Mouse (Mus musculus): ENCODE data around the gene Bcap29. TPM values are rescaled to one million over a fixed set of nuclear protein-coding genes. Genes with fewer than 3 reads are reported as not detected.
"Not testable (repeated sequence)": the region's sequence is repeated elsewhere in the genome, so short reads cannot be mapped to it uniquely, and the experiment has no call there.

Gene Bcap29
- total and polyA plus RNA-seq, 3 experiments = 31.4 to 128 (median 104) TPM

DNA sequence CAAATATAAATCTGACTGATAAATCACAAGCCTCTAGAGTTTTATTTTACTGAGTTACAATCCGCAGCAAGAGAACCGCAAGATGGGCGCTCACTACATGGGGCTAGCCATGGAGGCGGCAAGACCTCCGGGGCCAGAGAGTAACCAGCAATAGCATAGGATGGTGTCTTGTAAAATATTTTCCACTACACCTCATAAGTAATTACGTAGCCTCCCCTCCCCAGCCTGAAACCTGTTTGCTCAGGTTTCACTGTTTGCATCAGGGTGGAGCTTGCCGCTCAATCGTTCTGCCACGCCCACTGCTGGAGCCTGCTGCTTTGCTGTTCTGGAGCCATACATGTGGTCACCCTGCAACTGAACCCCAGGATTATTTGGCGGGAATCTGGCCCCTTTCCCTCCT lies 66.9 kb downstream of the Bcap29 start:
- H3K4me3 ChIP-seq (replicated peaks in 1 of 3; ENCODE audit: low read depth in 2 of 3, low read length in 2 of 3, poor library complexity in 1 of 3) = peak overlapping the region in 1 of 3 experiments; percentile 56
- H3K4me2 ChIP-seq (ENCODE audit: insufficient read depth, low read depth, poor library complexity, severe bottlenecking) = peak overlapping the region; percentile 93

DNA sequence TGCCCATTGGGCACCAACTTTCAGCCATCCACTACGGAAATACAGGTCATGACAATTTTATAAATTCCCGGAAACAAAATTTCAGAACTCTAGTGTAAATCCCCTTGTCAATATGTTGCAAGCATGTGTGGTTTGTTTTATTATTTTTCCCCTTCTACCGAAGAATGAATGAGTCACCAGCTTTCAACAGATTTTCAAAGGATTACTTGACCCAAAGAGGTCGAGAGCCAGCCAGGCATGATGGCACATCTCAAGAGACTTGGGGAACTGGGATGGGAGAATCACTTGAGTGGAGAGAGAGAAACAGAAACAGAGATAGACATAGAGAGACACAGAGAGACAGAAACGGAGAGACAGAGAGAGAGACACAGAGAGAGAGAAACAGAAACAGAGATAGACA lies 73.7 kb downstream of the Bcap29 start:
- DNase-seq (ENCODE audit: extremely low read depth) = no peak
- Histone ChIP-seq H3K4me2 (ENCODE audit: insufficient read depth, low read depth, poor library complexity, severe bottlenecking) (no peak overlapping the region), H3K79me2 (replicated peaks; ENCODE audit: control insufficient read depth, extremely low read depth, insufficient read depth, poor library complexity, severe bottlenecking) (no peaks in the 10 kb centered on the region), H3K27me3 (replicated peaks) (no peaks in the 10 kb centered on the region), H3K27ac (ENCODE audit: insufficient read depth, low read depth) (no peak overlapping the region), H3K4me3 (replicated peaks in 1 of 3; ENCODE audit: low read depth in 2 of 3, low read length in 2 of 3, poor library complexity in 1 of 3) (no peak overlapping the region), H3K9me3 (replicated peaks; ENCODE audit: low read length) (peaks cover 2% of the 10 kb centered on the region), H3K9ac (ENCODE audit: insufficient read depth, low read depth) (no peak overlapping the region), H3K4me1 (ENCODE audit: control insufficient read depth in 1 of 2, insufficient read depth in 2 of 2) (no peaks in the 10 kb centered on the region; a peak in 1 of 4 replicates), H3K36me3 (replicated peaks in 1 of 2; ENCODE audit: control insufficient read depth in 1 of 2, insufficient read depth in 1 of 2, low read length in 1 of 2) (no peaks in the 10 kb centered on the region)
- dilution Hi-C loops (cut with MboI; ENCODE audit: extremely low pct_ligation_motif_present, extremely low pct_unique_long_range_greater_than_20kb, low sequenced_read_pairs) (no loop called here), in situ Hi-C loops (cut with MboI; ENCODE audit: low pct_ligation_motif_present, low pct_unique_long_range_greater_than_20kb, low sequenced_read_pairs) (no loop called here)
- no peak for TF ChIP-seq POLR2AphosphoS2 (IDR thresholded peaks at IDR 0.05; ENCODE audit: low read depth, low read length)
- no peak for TF ChIP-seq MAFK (IDR thresholded peaks at IDR 0.05; ENCODE audit: insufficient replicate concordance, low read length)
- no peak for TF ChIP-seq RCOR1 (conservative IDR thresholded peaks at IDR 0.05; ENCODE audit: low read depth, low read length)
- TF ChIP-seq NRF1 (IDR thresholded peaks at IDR 0.05; ENCODE audit: low read depth, low read length) = no peak
- no peak for TF ChIP-seq JUND (conservative IDR thresholded peaks at IDR 0.05; ENCODE audit: low read depth, low read length)
- TF ChIP-seq TCF12 (IDR thresholded peaks at IDR 0.05; ENCODE audit: low read depth, low read length) = no peak
- TF ChIP-seq ZNF384 (IDR thresholded peaks at IDR 0.05; ENCODE audit: low read depth, low read length) = no peak
- TF ChIP-seq JUN (IDR thresholded peaks at IDR 0.05; ENCODE audit: insufficient read depth, low read depth, low read length) = no peak
- TF ChIP-seq MYC (IDR thresholded peaks at IDR 0.05; ENCODE audit: low read depth, low read length) = no peak
- TF ChIP-seq MAX (IDR thresholded peaks at IDR 0.05; ENCODE audit: low read length) = no peak
- no peak for TF ChIP-seq ZKSCAN1 (IDR thresholded peaks at IDR 0.05; ENCODE audit: borderline replicate concordance, low read depth, low read length)
- TF ChIP-seq EP300 (IDR thresholded peaks at IDR 0.05; ENCODE audit: low read length) = no peak

More for the DNA sequence above, 66.9 kb downstream of the Bcap29 start:
- H3K27me3 ChIP-seq (replicated peaks); dilution Hi-C loops (cut with MboI; ENCODE audit: extremely low pct_ligation_motif_present, extremely low pct_unique_long_range_greater_than_20kb, low sequenced_read_pairs); in situ Hi-C loops (cut with MboI; ENCODE audit: low pct_ligation_motif_present, low pct_unique_long_range_greater_than_20kb, low sequenced_read_pairs); H3K27ac ChIP-seq (ENCODE audit: insufficient read depth, low read depth); H3K36me3 ChIP-seq (replicated peaks in 1 of 2; ENCODE audit: control insufficient read depth in 1 of 2, insufficient read depth in 1 of 2, low read length in 1 of 2); DNase-seq (ENCODE audit: extremely low read depth); H3K4me1 ChIP-seq (ENCODE audit: control insufficient read depth in 1 of 2, insufficient read depth in 2 of 2); H3K79me2 ChIP-seq (replicated peaks; ENCODE audit: control insufficient read depth, extremely low read depth, insufficient read depth, poor library complexity, severe bottlenecking); H3K9me3 ChIP-seq (replicated peaks; ENCODE audit: low read length): not testable (repeated sequence)
- TF ChIP-seq POLR2A (IDR thresholded peaks at IDR 0.05; ENCODE audit: low read depth, low read length) = peak; percentile 38; the same call in 1 of the 2 replicates
- peak overlapping the region; percentile 47 for H3K9ac ChIP-seq (ENCODE audit: insufficient read depth, low read depth)

DNA sequence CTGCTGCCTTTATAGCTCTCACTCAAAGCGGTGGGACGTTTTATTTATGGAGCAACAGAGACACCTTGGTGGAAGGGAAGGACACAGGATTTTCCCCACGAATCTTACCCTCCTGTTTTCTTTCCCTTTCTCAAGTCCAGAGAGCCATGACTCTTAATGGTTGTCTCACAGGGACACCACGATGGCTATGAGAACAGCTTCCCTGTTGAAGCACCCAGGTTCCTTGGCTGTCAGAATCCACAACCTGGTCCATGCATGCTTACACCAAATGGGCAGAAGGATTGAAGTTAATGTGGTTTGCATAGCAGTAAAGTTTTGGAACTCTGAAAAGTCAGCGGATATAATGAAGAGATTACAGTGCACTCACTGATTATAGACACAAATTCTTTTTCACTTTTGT lies 74.5 kb downstream of the Bcap29 start:
- Histone ChIP-seq H3K36me3 (replicated peaks in 1 of 2; ENCODE audit: control insufficient read depth in 1 of 2, insufficient read depth in 1 of 2, low read length in 1 of 2) (no peaks in the 10 kb centered on the region), H3K4me3 (replicated peaks in 1 of 3; ENCODE audit: low read depth in 2 of 3, low read length in 2 of 3, poor library complexity in 1 of 3) (no peak overlapping the region), H3K27ac (ENCODE audit: insufficient read depth, low read depth) (no peak overlapping the region), H3K9me3 (replicated peaks; ENCODE audit: low read length) (peaks cover 2% of the 10 kb centered on the region), H3K4me1 (ENCODE audit: control insufficient read depth in 1 of 2, insufficient read depth in 2 of 2) (no peaks in the 10 kb centered on the region; a peak in 1 of 4 replicates), H3K9ac (ENCODE audit: insufficient read depth, low read depth) (no peak overlapping the region), H3K4me2 (ENCODE audit: insufficient read depth, low read depth, poor library complexity, severe bottlenecking) (peak overlapping the region; percentile 88), H3K27me3 (replicated peaks) (no peaks in the 10 kb centered on the region), H3K79me2 (replicated peaks; ENCODE audit: control insufficient read depth, extremely low read depth, insufficient read depth, poor library complexity, severe bottlenecking) (no peaks in the 10 kb centered on the region)
- no peak for TF ChIP-seq KAT2A (IDR thresholded peaks at IDR 0.05; ENCODE audit: insufficient replicate concordance, low read length)
- TF ChIP-seq ZNF384 (IDR thresholded peaks at IDR 0.05; ENCODE audit: low read depth, low read length) = no peak
- DNase-seq (ENCODE audit: extremely low read depth) = no peak
- in situ Hi-C loops (cut with MboI; ENCODE audit: low pct_ligation_motif_present, low pct_unique_long_range_greater_than_20kb, low sequenced_read_pairs) (no loop called here), dilution Hi-C loops (cut with MboI; ENCODE audit: extremely low pct_ligation_motif_present, extremely low pct_unique_long_range_greater_than_20kb, low sequenced_read_pairs) (no loop called here)
